Mouse (Mus musculus) heart, adult 2 months (tissue): ENCODE measurements around the gene Gm21970.
A peak's percentile ranks its signal among the peaks of the same experiment; 100 is the strongest.

Source experiments
- CTCF ChIP-seq: fragments of 200-600 bp; IDR thresholded peaks from 2 replicates; pipeline ENCODE4 v1.8.1; 2022; ENCODE audit warnings: antibody characterized with exemption, mild to moderate bottlenecking, moderate library complexity
- EP300 ChIP-seq: fragments of 200-500 bp; IDR thresholded peaks from 2 replicates; pipeline ENCODE4 v1.6.1; 2011; ENCODE audit warnings: low read depth, low read length, control low read depth; ENCODE audit not compliant: insufficient read depth
- POLR2A ChIP-seq: fragments of 200-500 bp; IDR thresholded peaks from 2 replicates; pipeline ENCODE4 v1.6.1; 2011; ENCODE audit warnings: mild to moderate bottlenecking, low read depth, low read length, control low read depth; ENCODE audit not compliant: insufficient read depth

- TF ChIP-seq CTCF (no peak), EP300 (0 out of 2 replicates have a peak, but pooled peaks have one; percentile 35), POLR2A (0 out of 2 replicates have a peak, but pooled peaks have one; percentile 23)
Observed at GRCm38 (mm10) chr16:91415391-91416189, 24.1 kb downstream of the Gm21970 start.
